Mouse (Mus musculus) heart, embryonic 12.5 days (tissue): Measurements from ENCODE around the gene Nlk. TPM values are rescaled to one million over a fixed set of nuclear protein-coding genes. Genes with fewer than 3 reads are reported as not detected.
"Not testable (repeated sequence)": the region's sequence is repeated elsewhere in the genome, so short reads cannot be mapped to it uniquely, and the experiment has no call there.

Source experiments
- ATAC-seq: fragments of 200-750 bp; cut with Nextera tagmentation; 2 replicates; pipeline ENCODE4 v1.8.0; 2017; ENCODE audit warnings: moderate TSS enrichment, moderate library complexity; ENCODE audit not compliant: insufficient number of reproducible peaks, low FRiP score
- H3K27ac ChIP-seq: fragments of 300-500 bp; sonication (generic); 2 replicates; pipeline ENCODE4 v1.5.1; 2016; ENCODE audit warnings: mild to moderate bottlenecking, moderate library complexity; ENCODE audit not compliant: poor library complexity, severe bottlenecking
- H3K27me3 ChIP-seq: fragments of 300-500 bp; sonication (generic); replicated peaks from 2 replicates; pipeline ENCODE4 v1.6.1; 2016; ENCODE audit warnings: mild to moderate bottlenecking, moderate library complexity
- H3K36me3 ChIP-seq: fragments of 300-500 bp; sonication (generic); 2 replicates; pipeline ENCODE4 v1.6.1; 2016; ENCODE audit warnings: mild to moderate bottlenecking, moderate library complexity
- H3K4me1 ChIP-seq: fragments of 300-500 bp; sonication (generic); replicated peaks from 2 replicates; pipeline ENCODE4 v1.6.1; 2016; ENCODE audit warnings: mild to moderate bottlenecking
- H3K4me2 ChIP-seq: fragments of 300-500 bp; sonication (generic); 2 replicates; pipeline ENCODE4 v1.6.1; 2016; ENCODE audit warnings: mild to moderate bottlenecking, moderate library complexity
- H3K4me3 ChIP-seq: fragments of 300-500 bp; sonication (generic); 2 replicates; pipeline ENCODE4 v1.5.1; 2016; ENCODE audit warnings: mild to moderate bottlenecking
- H3K9ac ChIP-seq: fragments of 300-500 bp; sonication (generic); 2 replicates; pipeline ENCODE4 v1.6.1; 2016; ENCODE audit warnings: mild to moderate bottlenecking, moderate library complexity
- H3K9me3 ChIP-seq: fragments of 300-500 bp; sonication (generic); replicated peaks from 2 replicates; pipeline ENCODE4 v1.6.1; 2016; ENCODE audit warnings: mild to moderate bottlenecking, moderate library complexity
- WGBS: fragments of 180-500 bp; shearing (Covaris S2); methylation state at CpG from one replicate; pipeline ENCODE4 v1.1.7; 2016; 5-methylcytosine and 5-hydroxymethylcytosine counted together
- polyA plus RNA-seq: library from polyadenylated mRNA; unstranded; fragments of >200 nt; fragmentation: Nextera tagmentation; extraction: Ambion mirVana; gene quantifications from 2 replicates; pipeline ENCODE4 v1.2.1, GENCODE M21; 2016

Nlk gene
- polyA plus RNA-seq, 1 experiment from 2014 or later, result 13.4 TPM

DNA sequence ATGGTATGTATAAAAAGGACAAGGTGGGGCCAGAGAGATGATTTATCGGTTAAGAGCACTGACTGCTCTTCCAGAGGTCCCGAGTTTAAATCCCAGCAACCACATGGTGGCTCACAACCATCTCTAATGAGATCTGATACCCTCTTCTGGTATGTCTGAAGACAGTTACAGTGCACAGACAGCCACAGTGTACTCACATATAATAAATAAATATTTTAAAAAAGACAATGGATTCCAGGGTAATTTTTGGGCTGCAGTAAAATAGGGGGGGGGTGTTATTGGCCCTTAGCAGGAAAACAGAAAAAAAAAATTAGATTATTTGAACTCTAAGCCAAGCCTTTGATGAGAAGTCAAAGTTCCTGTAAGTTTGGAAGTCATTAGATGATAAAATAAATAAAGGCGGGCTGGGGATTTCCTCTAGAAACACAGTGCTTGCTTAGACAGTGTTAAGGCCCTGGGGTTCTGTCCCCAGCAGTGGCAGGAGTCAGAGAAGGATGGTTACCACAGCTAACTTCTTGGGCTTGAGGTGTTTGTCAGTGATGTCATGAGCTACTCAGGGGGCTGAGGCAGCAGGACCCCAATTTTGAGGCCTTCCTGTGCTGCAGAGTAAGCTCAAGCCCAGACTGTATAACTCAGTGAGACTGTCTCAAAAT is 98.3 kb downstream of the Nlk start:
- WGBS, result 73% methylated on average over 3 of the region's 3 CpGs
- H3K9ac ChIP-seq, result no peak overlapping the region
- no peak for ATAC-seq
- H3K4me1 ChIP-seq, result peaks cover 14% of the 10 kb centered on the region
- no peak overlapping the region for H3K4me3 ChIP-seq
- H3K27ac ChIP-seq, result no peak overlapping the region
- no peaks in the 10 kb centered on the region for H3K27me3 ChIP-seq
- H3K9me3 ChIP-seq, result no peaks in the 10 kb centered on the region
- peaks cover 14% of the 10 kb centered on the region; the same call in 1 of the 2 replicates for H3K36me3 ChIP-seq
- H3K4me2 ChIP-seq, result no peak overlapping the region

DNA sequence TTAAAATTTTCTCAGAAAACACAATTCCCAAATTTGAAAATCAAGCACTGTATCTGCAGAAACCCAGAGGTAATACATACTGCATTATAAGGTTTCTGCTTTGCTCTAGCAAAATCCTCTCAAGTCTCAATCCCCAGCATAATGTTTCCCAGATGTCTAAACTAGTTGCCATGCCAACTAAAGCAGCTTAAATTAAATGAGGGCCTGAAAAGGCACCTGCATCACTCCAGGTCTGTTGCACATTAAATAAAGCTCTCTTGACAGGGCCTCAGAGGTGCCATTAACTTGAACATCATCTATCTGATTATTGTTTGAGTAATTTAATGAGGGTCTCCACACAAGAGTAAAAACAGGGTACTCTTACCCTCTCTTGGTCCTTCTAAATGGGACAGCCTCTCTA is 100.4 kb downstream of the Nlk start:
- H3K27me3 ChIP-seq, result no peaks in the 10 kb centered on the region
- H3K4me1 ChIP-seq, result peaks cover 15% of the 10 kb centered on the region
- H3K36me3 ChIP-seq, result peaks cover 6% of the 10 kb centered on the region; the same call in 1 of the 2 replicates
- H3K27ac ChIP-seq, result no peak overlapping the region
- H3K4me3 ChIP-seq, result no peak overlapping the region
- H3K4me2 ChIP-seq, result no peak overlapping the region
- no peak for ATAC-seq
- H3K9ac ChIP-seq, result no peak overlapping the region
- no peaks in the 10 kb centered on the region for H3K9me3 ChIP-seq

DNA sequence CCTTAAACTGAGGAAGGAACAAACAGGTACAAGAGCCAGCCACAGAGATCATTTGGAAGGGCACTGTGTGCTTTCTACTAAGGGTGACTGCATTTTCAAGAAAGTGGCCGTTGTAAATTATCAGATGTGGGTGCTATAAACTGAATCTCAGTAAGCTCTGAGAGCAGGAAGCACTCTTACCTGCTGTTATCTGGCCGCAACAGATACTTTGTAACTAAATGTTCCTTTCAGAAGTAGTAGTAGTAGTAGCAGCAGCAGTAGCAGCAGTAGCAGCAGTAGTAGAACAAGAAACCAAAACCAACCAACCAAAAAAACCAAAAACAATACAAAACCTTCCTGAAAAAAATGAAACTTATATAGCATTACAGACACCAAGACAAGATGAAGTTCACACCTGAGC is 101.4 kb downstream of the Nlk start:
- peaks cover 6% of the 10 kb centered on the region; the same call in 1 of the 2 replicates for H3K36me3 ChIP-seq
- no peaks in the 10 kb centered on the region for H3K9me3 ChIP-seq
- 74% methylated on average over 2 of the region's 2 CpGs for WGBS
- ATAC-seq, result no peak
- H3K27me3 ChIP-seq, result no peaks in the 10 kb centered on the region
- H3K4me2 ChIP-seq, result no peak overlapping the region
- H3K9ac ChIP-seq, result no peak overlapping the region
- H3K4me3 ChIP-seq, result no peak overlapping the region
- no peak overlapping the region for H3K27ac ChIP-seq
- H3K4me1 ChIP-seq, result peaks cover 15% of the 10 kb centered on the region

DNA sequence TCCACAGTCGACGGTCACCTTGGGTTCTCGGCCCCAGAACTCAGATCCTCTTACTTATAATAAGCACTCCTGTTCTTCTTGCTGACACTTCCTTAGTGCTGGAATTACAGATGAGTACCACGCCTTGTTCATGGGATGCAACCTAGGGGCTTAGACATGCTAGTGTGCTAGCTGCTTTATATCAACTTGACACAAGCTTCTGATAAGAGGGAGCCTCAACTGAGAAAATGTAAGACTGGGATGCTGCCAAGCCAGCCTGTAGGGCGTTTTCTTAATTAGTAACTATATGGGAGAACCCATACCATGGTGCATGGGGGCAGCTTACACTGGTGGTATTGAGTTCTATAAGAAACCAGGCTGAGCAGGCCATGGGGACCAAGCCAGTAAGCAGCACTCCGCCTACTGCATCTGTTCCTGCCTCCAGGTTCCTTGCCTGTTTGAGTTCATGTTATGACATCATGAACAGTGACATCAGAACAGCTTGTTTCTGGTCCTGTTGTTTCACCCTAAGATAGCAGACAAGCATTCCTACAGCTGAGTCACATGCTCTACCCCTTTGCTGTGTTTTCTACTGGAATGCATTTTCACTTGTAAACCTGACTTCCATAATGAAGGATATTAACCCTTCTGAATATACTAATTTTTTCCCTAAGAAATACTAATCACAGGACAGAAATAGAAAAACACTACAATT is 102.8 kb downstream of the Nlk start:
- ATAC-seq, result no peak
- H3K27ac ChIP-seq, result no peak overlapping the region

DNA sequence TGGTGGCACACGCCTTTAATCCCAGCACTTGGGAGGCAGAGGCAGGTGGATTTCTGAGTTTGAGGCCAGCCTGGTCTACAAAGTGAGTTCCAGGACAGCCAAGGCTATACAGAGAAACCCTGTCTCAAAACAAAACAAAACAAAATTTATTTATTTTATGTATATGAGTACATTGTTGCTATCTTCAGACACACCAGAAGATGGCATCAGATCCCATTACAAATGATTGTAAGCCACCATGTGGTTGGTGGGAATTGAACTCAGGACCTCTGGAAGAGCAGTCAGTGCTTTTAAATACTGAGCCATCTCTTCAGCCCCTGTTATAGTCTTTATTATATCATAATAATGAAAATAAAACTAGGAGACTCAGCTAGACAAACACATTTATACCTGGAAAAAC is 109.5 kb downstream of the Nlk start:
- not testable (repeated sequence) for H3K4me3 ChIP-seq, H3K27ac ChIP-seq, H3K9ac ChIP-seq, H3K4me1 ChIP-seq, H3K4me2 ChIP-seq, H3K27me3 ChIP-seq, H3K9me3 ChIP-seq, ATAC-seq
- H3K36me3 ChIP-seq, result peaks cover 38% of the 10 kb centered on the region
- 91% methylated on average over 1 of the region's 1 CpGs for WGBS

More for the DNA sequence above, 102.8 kb downstream of the Nlk start:
- Histone ChIP-seq H3K9me3 (no peaks in the 10 kb centered on the region), H3K27me3 (no peaks in the 10 kb centered on the region), H3K4me1 (peaks cover 15% of the 10 kb centered on the region), H3K4me2 (no peak overlapping the region), H3K9ac (no peak overlapping the region), H3K36me3 (peaks cover 12% of the 10 kb centered on the region; the same call in 1 of the 2 replicates), H3K4me3 (no peak overlapping the region)
- 50% methylated on average over 6 of the region's 6 CpGs for WGBS

DNA sequence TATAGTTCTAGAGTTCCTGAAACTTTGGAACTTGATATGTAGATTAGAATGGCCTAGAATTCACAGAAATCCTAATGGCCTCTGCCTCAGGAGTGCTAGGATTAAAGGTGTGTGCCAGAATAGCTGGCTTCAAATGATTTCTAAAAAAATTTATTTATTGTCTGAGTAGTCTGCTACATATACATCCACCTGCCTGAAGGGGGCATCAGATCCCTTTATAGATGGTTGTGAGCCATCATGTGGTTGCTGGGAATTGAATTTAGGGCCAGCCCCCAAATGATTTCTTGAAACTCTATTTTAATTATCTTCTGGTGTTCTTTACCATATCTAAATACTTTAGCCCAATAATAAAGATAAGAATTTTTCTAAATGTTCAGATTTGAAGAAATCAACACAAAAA is 111.1 kb downstream of the Nlk start:
- H3K36me3 ChIP-seq, result peaks cover 52% of the 10 kb centered on the region
- H3K9ac ChIP-seq, result no peak overlapping the region
- H3K9me3 ChIP-seq, result peaks cover 5% of the 10 kb centered on the region; the same call in 1 of the 2 replicates
- H3K4me1 ChIP-seq, result no peaks in the 10 kb centered on the region; the same call in 1 of the 2 replicates
- ATAC-seq, result no peak
- no peak overlapping the region for H3K27ac ChIP-seq
- H3K4me2 ChIP-seq, result no peak overlapping the region
- no peak overlapping the region for H3K4me3 ChIP-seq
- H3K27me3 ChIP-seq, result no peaks in the 10 kb centered on the region

DNA sequence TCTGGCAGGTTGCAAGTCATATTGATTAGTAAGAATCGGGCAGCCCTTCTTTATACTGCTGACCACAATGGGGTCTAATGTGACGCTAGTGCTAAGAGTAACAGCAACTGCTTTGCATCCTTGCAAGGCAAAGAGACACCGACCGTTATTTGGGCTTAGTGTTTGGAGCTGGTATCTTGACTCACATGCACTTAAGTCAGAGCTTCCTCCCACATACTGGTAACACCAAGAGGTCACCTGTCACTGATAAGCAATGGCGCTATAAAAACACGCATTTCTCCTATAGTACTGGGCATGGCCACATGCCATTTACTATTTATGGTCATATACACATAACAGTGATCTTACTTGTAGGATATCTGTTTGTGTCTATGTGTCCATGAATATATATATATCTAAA is 114.3 kb downstream of the Nlk start:
- Histone ChIP-seq H3K36me3 (peaks cover 61% of the 10 kb centered on the region), H3K27me3 (no peaks in the 10 kb centered on the region), H3K27ac (no peak overlapping the region), H3K9ac (no peak overlapping the region), H3K4me3 (no peak overlapping the region), H3K4me2 (no peak overlapping the region), H3K9me3 (peaks cover 5% of the 10 kb centered on the region; the same call in 1 of the 2 replicates), H3K4me1 (no peaks in the 10 kb centered on the region)
- WGBS, result 64% methylated on average over 6 of the region's 6 CpGs
- no peak for ATAC-seq

DNA sequence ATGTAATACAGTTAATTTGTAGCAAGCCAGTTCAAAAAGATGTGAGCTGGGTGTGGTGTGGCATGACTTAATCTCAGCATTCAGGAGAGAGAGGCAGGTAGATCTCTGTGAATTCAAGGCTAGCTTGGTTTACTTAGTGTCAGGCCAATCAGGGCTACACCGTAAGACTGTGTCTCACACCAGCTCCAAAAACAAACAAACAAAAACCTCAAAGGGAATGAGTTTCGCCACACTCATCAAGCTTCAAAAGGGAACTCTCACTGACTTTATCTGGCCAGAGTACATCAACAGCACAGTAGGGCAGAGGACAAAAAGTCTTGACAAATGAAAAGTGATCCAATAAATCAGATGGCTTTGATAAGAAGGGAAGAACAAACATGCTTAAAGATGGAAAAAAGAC is 122.2 kb downstream of the Nlk start:
- Histone ChIP-seq H3K9ac (no peak overlapping the region), H3K4me3 (no peak overlapping the region)
- ATAC-seq, result no peak

DNA sequence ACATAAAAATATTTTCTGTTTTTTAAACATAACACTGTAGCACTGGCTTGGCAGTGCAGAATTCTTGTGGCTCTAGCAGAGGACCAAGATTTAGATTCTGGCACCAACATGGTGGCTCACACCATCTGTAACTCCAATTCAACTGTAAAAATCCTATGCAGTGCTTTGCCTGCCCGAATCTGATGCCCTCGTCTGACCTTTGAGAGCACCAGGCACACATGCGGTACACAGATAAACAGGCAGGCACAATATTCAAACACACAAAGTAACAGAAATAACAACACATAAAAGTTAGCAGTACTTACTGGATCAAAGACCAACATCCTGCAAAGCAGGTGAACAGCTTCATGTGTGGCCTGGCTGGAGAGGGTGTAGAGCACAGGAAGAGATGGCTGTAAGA is 122.6 kb downstream of the Nlk start:
- no peak for ATAC-seq
- 85% methylated on average over 3 of the region's 3 CpGs for whole genome bisulfite sequencing
- Histone ChIP-seq H3K9me3 (no peaks in the 10 kb centered on the region), H3K9ac (no peak overlapping the region), H3K4me1 (0 out of 2 replicates have a peak, but pooled peaks cover 4% of the 10 kb centered on the region), H3K27me3 (no peaks in the 10 kb centered on the region), H3K4me3 (no peak overlapping the region), H3K36me3 (peaks cover 64% of the 10 kb centered on the region), H3K4me2 (no peak overlapping the region), H3K27ac (no peak overlapping the region)

More for the DNA sequence above, 122.2 kb downstream of the Nlk start:
- Histone ChIP-seq H3K4me2 (no peak overlapping the region), H3K36me3 (peaks cover 68% of the 10 kb centered on the region), H3K27ac (no peak overlapping the region), H3K9me3 (no peaks in the 10 kb centered on the region), H3K4me1 (no peaks in the 10 kb centered on the region), H3K27me3 (no peaks in the 10 kb centered on the region)
- 37% methylated on average over 2 of the region's 2 CpGs for WGBS

DNA sequence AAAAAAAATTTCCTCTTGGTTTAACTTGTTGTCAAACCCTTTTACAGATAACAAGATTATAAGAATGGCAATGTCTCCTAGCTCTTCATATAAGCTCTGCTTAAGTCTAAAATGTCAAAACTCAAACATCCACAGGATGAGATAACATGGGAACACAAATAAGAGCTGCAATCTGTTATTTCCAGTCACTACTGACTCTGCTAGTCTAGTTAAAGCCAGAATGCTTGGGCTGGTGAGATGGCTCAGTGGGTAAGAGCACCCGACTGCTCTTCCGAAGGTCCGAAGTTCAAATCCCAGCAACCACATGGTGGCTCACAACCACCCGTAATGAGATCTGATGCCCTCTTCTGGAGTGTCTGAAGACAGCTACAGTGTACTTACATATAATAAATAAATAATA is 123.1 kb downstream of the Nlk start:
- WGBS, result 83% methylated on average over 4 of the region's 4 CpGs
- not testable (repeated sequence) for H3K27ac ChIP-seq, H3K27me3 ChIP-seq, H3K4me3 ChIP-seq, H3K4me1 ChIP-seq, H3K9me3 ChIP-seq, H3K4me2 ChIP-seq, ATAC-seq, H3K9ac ChIP-seq
- peaks cover 63% of the 10 kb centered on the region for H3K36me3 ChIP-seq

DNA sequence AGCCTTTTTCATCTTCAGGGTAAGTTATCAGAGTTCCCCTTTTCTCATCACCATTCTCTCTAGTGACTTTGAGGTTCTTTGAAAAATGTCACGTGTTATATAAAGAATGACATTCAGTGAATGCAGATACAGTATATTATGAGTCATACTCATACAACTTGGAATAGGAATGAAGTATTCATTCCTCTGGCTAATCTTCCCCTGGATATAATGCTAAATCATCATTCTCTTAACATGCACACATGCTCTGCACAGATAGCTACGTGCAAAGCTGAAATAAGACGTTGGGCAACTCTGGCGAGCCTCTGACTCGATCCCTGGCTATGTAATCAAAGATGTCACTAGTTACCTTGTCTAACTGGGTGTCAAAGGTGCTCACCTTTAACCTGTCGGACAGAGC is 125.3 kb downstream of the Nlk start:
- ATAC-seq, result no peak
- H3K36me3 ChIP-seq, result peaks cover 60% of the 10 kb centered on the region
- peaks cover 10% of the 10 kb centered on the region; the same call in 1 of the 2 replicates for H3K4me1 ChIP-seq
- no peaks in the 10 kb centered on the region for H3K9me3 ChIP-seq
- no peak overlapping the region for H3K4me3 ChIP-seq
- WGBS, result 85% methylated on average over 6 of the region's 6 CpGs
- H3K27me3 ChIP-seq, result no peaks in the 10 kb centered on the region
- no peak overlapping the region for H3K27ac ChIP-seq
- no peak overlapping the region for H3K9ac ChIP-seq
- no peak overlapping the region for H3K4me2 ChIP-seq
